Mouse (Mus musculus) limb, embryonic 13.5 days (tissue): ENCODE data around the gene Bmp8a. TPM values are rescaled to one million over a fixed set of nuclear protein-coding genes. Genes with fewer than 3 reads are reported as not detected.
"Not testable (repeated sequence)": the region's sequence is repeated elsewhere in the genome, so short reads cannot be mapped to it uniquely, and the experiment has no call there.

Experiments
- ATAC-seq: fragments of 200-750 bp; cut with Nextera tagmentation; 2 replicates; pipeline ENCODE4 v1.8.0; 2017; ENCODE audit warnings: low read depth, moderate number of reproducible peaks, moderate TSS enrichment; ENCODE audit not compliant: low FRiP score
- H3K27ac ChIP-seq: fragments of 300-500 bp; sonication (generic); 2 replicates; pipeline ENCODE4 v1.5.1; 2015; ENCODE audit warnings: inconsistent platforms, mild to moderate bottlenecking, moderate library complexity
- H3K27me3 ChIP-seq: fragments of 300-500 bp; sonication (generic); 2 replicates; pipeline ENCODE4 v1.6.1; 2015; ENCODE audit warnings: mild to moderate bottlenecking, inconsistent platforms
- H3K36me3 ChIP-seq: fragments of 300-500 bp; sonication (generic); 2 replicates; pipeline ENCODE4 v1.6.1; 2015; ENCODE audit warnings: inconsistent platforms, mild to moderate bottlenecking, moderate library complexity
- H3K4me1 ChIP-seq: fragments of 300-500 bp; sonication (generic); 2 replicates; pipeline ENCODE4 v1.6.1; 2015; ENCODE audit warnings: inconsistent platforms
- H3K4me2 ChIP-seq: fragments of 300-500 bp; sonication (generic); replicated peaks from 2 replicates; pipeline ENCODE4 v1.6.1; 2015; ENCODE audit warnings: inconsistent platforms, mild to moderate bottlenecking, moderate library complexity
- H3K4me3 ChIP-seq: fragments of 300-500 bp; sonication (generic); 2 replicates; pipeline ENCODE4 v1.5.1; 2015; ENCODE audit warnings: moderate library complexity, mild to moderate bottlenecking, inconsistent platforms
- H3K9ac ChIP-seq: fragments of 300-500 bp; sonication (generic); 2 replicates; pipeline ENCODE4 v1.6.1; 2015; ENCODE audit warnings: mild to moderate bottlenecking, inconsistent platforms
- H3K9me3 ChIP-seq: fragments of 300-500 bp; sonication (generic); 2 replicates; pipeline ENCODE4 v1.6.1; 2016; ENCODE audit warnings: inconsistent platforms
- WGBS: fragments of 180-500 bp; shearing (Covaris S2); methylation state at CpG from one replicate; pipeline ENCODE4 v1.1.7; 2015; 5-methylcytosine and 5-hydroxymethylcytosine counted together
- polyA plus RNA-seq: library from polyadenylated mRNA; unstranded; fragments of >200 nt; fragmentation: Nextera tagmentation; extraction: Ambion mirVana; gene quantifications from 2 replicates; pipeline ENCODE4 v1.2.1, GENCODE M21; 2015

Bmp8a gene
- polyA plus RNA-seq, 1 experiment from 2014 or later = 0.92 TPM

GRCm38 (mm10) chr4:123327630-123328029 lies 15.4 kb downstream of the Bmp8a start:
- H3K4me3 ChIP-seq = no peak overlapping the region
- 53% methylated on average over 3 of the region's 3 CpGs for WGBS
- H3K27me3 ChIP-seq = peaks cover 25% of the 10 kb centered on the region
- no peak overlapping the region for H3K9ac ChIP-seq
- H3K4me1 ChIP-seq = no peaks in the 10 kb centered on the region
- H3K36me3 ChIP-seq = no peaks in the 10 kb centered on the region
- ATAC-seq = no peak
- H3K9me3 ChIP-seq = 0 out of 2 replicates have a peak, but pooled peaks cover 7% of the 10 kb centered on the region
- no peak overlapping the region for H3K27ac ChIP-seq
- no peak overlapping the region for H3K4me2 ChIP-seq

GRCm38 (mm10) chr4:123326087-123326486 lies 17.0 kb downstream of the Bmp8a start:
- H3K9me3 ChIP-seq = no peaks in the 10 kb centered on the region
- WGBS = 77% methylated on average over 3 of the region's 3 CpGs
- H3K4me3 ChIP-seq = no peak overlapping the region
- peaks cover 34% of the 10 kb centered on the region for H3K27me3 ChIP-seq
- no peak overlapping the region for H3K9ac ChIP-seq
- H3K27ac ChIP-seq = no peak overlapping the region
- H3K4me1 ChIP-seq = no peaks in the 10 kb centered on the region
- ATAC-seq = no peak
- no peak overlapping the region for H3K4me2 ChIP-seq
- H3K36me3 ChIP-seq = no peaks in the 10 kb centered on the region

- no peaks in the 10 kb centered on the region for H3K9me3 ChIP-seq
- 8% methylated on average over 13 of the region's 13 CpGs for WGBS
These were observed 19.5 kb downstream of the Bmp8a start, which contains the start of gene Oxct2a for GRCm38 (mm10) chr4:123323534-123323933. Gene Oxct2a (minus strand): TSS chr4:123323634.

GRCm38 (mm10) chr4:123322910-123323309 lies 20.1 kb downstream of the Bmp8a start:
- not testable (repeated sequence) for H3K9me3 ChIP-seq, H3K9ac ChIP-seq, H3K27ac ChIP-seq, H3K36me3 ChIP-seq, ATAC-seq, H3K4me1 ChIP-seq
- H3K4me3 ChIP-seq = peak overlapping the region; percentile 35
- peak overlapping the region; percentile 60 for H3K4me2 ChIP-seq
- WGBS = 10% methylated on average over 29 of the region's 38 CpGs
- peaks cover 34% of the 10 kb centered on the region for H3K27me3 ChIP-seq

More at GRCm38 (mm10) chr4:123323534-123323933, 19.5 kb downstream of the Bmp8a start, which contains the start of gene Oxct2a:
- no peaks in the 10 kb centered on the region for H3K36me3 ChIP-seq
- ATAC-seq = no peak
- H3K4me2 ChIP-seq = peak within 1 kb of the TSS; percentile 60
- peak within 1 kb of the TSS; percentile 35 for H3K4me3 ChIP-seq
- no peaks in the 10 kb centered on the region for H3K4me1 ChIP-seq
- no peak within 1 kb of the TSS for H3K9ac ChIP-seq
- H3K27me3 ChIP-seq = peaks cover 34% of the 10 kb centered on the region
- H3K27ac ChIP-seq = no peak within 1 kb of the TSS

- 77% methylated on average over 3 of the region's 3 CpGs for WGBS
These were observed 28.6 kb downstream of the Bmp8a start for GRCm38 (mm10) chr4:123314497-123314896.

GRCm38 (mm10) chr4:123313010-123313409 lies 30.0 kb downstream of the Bmp8a start:
- no peaks in the 10 kb centered on the region for H3K9me3 ChIP-seq
- no peaks in the 10 kb centered on the region for H3K36me3 ChIP-seq
- no peak overlapping the region for H3K4me2 ChIP-seq
- no peak overlapping the region for H3K9ac ChIP-seq
- no peaks in the 10 kb centered on the region for H3K4me1 ChIP-seq
- H3K27ac ChIP-seq = no peak overlapping the region
- H3K27me3 ChIP-seq = no peaks in the 10 kb centered on the region
- WGBS = 80% methylated on average over 6 of the region's 6 CpGs
- H3K4me3 ChIP-seq = no peak overlapping the region
- no peak for ATAC-seq

More at GRCm38 (mm10) chr4:123314497-123314896, 28.6 kb downstream of the Bmp8a start:
- no peak overlapping the region for H3K27ac ChIP-seq
- H3K4me1 ChIP-seq = no peaks in the 10 kb centered on the region
- H3K27me3 ChIP-seq = no peaks in the 10 kb centered on the region
- H3K9me3 ChIP-seq = no peaks in the 10 kb centered on the region
- no peaks in the 10 kb centered on the region for H3K36me3 ChIP-seq
- no peak overlapping the region for H3K9ac ChIP-seq
- H3K4me2 ChIP-seq = no peak overlapping the region
- no peak for ATAC-seq
- H3K4me3 ChIP-seq = no peak overlapping the region

GRCm38 (mm10) chr4:123311845-123312244 lies 31.2 kb downstream of the Bmp8a start:
- 72% methylated on average over 7 of the region's 7 CpGs for WGBS
- no peak for ATAC-seq

GRCm38 (mm10) chr4:123308292-123308691 lies 34.8 kb downstream of the Bmp8a start:
- no peak for ATAC-seq
- WGBS = 51% methylated on average over 3 of the region's 3 CpGs
- H3K4me1 ChIP-seq = no peaks in the 10 kb centered on the region
- H3K27ac ChIP-seq = no peak overlapping the region
- no peaks in the 10 kb centered on the region for H3K27me3 ChIP-seq
- H3K36me3 ChIP-seq = peaks cover 8% of the 10 kb centered on the region
- no peak overlapping the region for H3K4me3 ChIP-seq
- H3K4me2 ChIP-seq = no peak overlapping the region
- H3K9me3 ChIP-seq = no peaks in the 10 kb centered on the region
- no peak overlapping the region for H3K9ac ChIP-seq

More at GRCm38 (mm10) chr4:123311845-123312244, 31.2 kb downstream of the Bmp8a start:
- Histone ChIP-seq H3K36me3 (no peaks in the 10 kb centered on the region), H3K4me3 (no peak overlapping the region), H3K4me1 (no peaks in the 10 kb centered on the region), H3K4me2 (no peak overlapping the region), H3K9ac (no peak overlapping the region), H3K27me3 (no peaks in the 10 kb centered on the region), H3K9me3 (no peaks in the 10 kb centered on the region), H3K27ac (no peak overlapping the region)

GRCm38 (mm10) chr4:123306999-123307398 lies 36.1 kb downstream of the Bmp8a start:
- no peak for ATAC-seq
- Histone ChIP-seq H3K4me1 (no peaks in the 10 kb centered on the region), H3K27ac (no peak overlapping the region), H3K27me3 (no peaks in the 10 kb centered on the region), H3K9me3 (no peaks in the 10 kb centered on the region), H3K4me2 (no peak overlapping the region), H3K9ac (no peak overlapping the region), H3K4me3 (no peak overlapping the region), H3K36me3 (peaks cover 21% of the 10 kb centered on the region)
- WGBS = 75% methylated on average over 10 of the region's 10 CpGs

- Histone ChIP-seq H3K27ac (no peak overlapping the region), H3K27me3 (no peaks in the 10 kb centered on the region), H3K4me2 (no peak overlapping the region), H3K4me3 (no peak overlapping the region), H3K9me3 (no peaks in the 10 kb centered on the region), H3K4me1 (no peaks in the 10 kb centered on the region), H3K36me3 (peaks cover 32% of the 10 kb centered on the region), H3K9ac (no peak overlapping the region)
- peak; percentile 46; the same call in 1 of the 2 replicates for ATAC-seq
- 29% methylated on average over 3 of the region's 3 CpGs for WGBS
These were observed 37.3 kb downstream of the Bmp8a start for GRCm38 (mm10) chr4:123305789-123306188.

GRCm38 (mm10) chr4:123298980-123299670 lies 43.9 kb downstream of the Bmp8a start:
- peaks cover 96% of the 10 kb centered on the region for H3K36me3 ChIP-seq
- no peak overlapping the region for H3K4me3 ChIP-seq
- no peaks in the 10 kb centered on the region for H3K4me1 ChIP-seq
- ATAC-seq = no peak
- H3K9ac ChIP-seq = no peak overlapping the region
- H3K27ac ChIP-seq = no peak overlapping the region
- WGBS = 94% methylated on average over 11 of the region's 11 CpGs
- no peaks in the 10 kb centered on the region for H3K9me3 ChIP-seq
- no peak overlapping the region for H3K4me2 ChIP-seq
- no peaks in the 10 kb centered on the region for H3K27me3 ChIP-seq

GRCm38 (mm10) chr4:123298226-123298625 lies 44.8 kb downstream of the Bmp8a start:
- Histone ChIP-seq H3K27ac (no peak overlapping the region), H3K4me1 (no peaks in the 10 kb centered on the region), H3K36me3 (peaks cover 96% of the 10 kb centered on the region), H3K9ac (no peak overlapping the region), H3K9me3 (no peaks in the 10 kb centered on the region), H3K4me2 (no peak overlapping the region), H3K4me3 (no peak overlapping the region), H3K27me3 (no peaks in the 10 kb centered on the region)
- 95% methylated on average over 4 of the region's 4 CpGs for WGBS
- ATAC-seq = no peak
